Mouse (Mus musculus): Measurements from ENCODE around the gene Itgb2. TPM values are rescaled to one million over a fixed set of nuclear protein-coding genes. Genes with fewer than 3 reads are reported as not detected.
A peak's percentile ranks its signal among the peaks of the same experiment; 100 is the strongest.

Itgb2 gene
- polyA plus RNA-seq, 1 experiment: 69.1 TPM

GRCm38 (mm10) chr10:77589749-77590148 lies 59.7 kb downstream of the Itgb2 start:
- peaks cover 4% of the 10 kb centered on the region for H3K4me1 ChIP-seq (ENCODE audit: control insufficient read depth, insufficient read depth, low read length)
- 84% methylated on average over 8 of the region's 8 CpGs for WGBS
- no peak overlapping the region for H3K27ac ChIP-seq (ENCODE audit: control insufficient read depth, insufficient read depth, low read depth, low read length, poor library complexity)
- no peak for TF ChIP-seq POLR2A (IDR thresholded peaks at IDR 0.05; ENCODE audit: borderline replicate concordance, control insufficient read depth, low read depth, low read length)
- TF ChIP-seq CTCF (IDR thresholded peaks at IDR 0.05; ENCODE audit: control insufficient read depth, insufficient read depth, low read length): no peak
- no peak overlapping the region for H3K4me3 ChIP-seq (replicated peaks; ENCODE audit: control insufficient read depth, low read depth, low read length)

- Histone ChIP-seq H3K4me3 (replicated peaks; ENCODE audit: control insufficient read depth, low read depth, low read length) (no peak overlapping the region), H3K4me1 (ENCODE audit: control insufficient read depth, insufficient read depth, low read length) (peaks cover 4% of the 10 kb centered on the region), H3K27ac (ENCODE audit: control insufficient read depth, insufficient read depth, low read depth, low read length, poor library complexity) (peak overlapping the region; percentile 17; the same call in 1 of the 2 replicates)
- TF ChIP-seq POLR2A (IDR thresholded peaks at IDR 0.05; ENCODE audit: borderline replicate concordance, control insufficient read depth, low read depth, low read length) (no peak), CTCF (IDR thresholded peaks at IDR 0.05; ENCODE audit: control insufficient read depth, insufficient read depth, low read length) (peak; percentile 86)
- WGBS: 41% methylated on average over 6 of the region's 6 CpGs
Observed at GRCm38 (mm10) chr10:77590812-77591211, 60.8 kb downstream of the Itgb2 start.

GRCm38 (mm10) chr10:77591546-77591945 lies 61.5 kb downstream of the Itgb2 start:
- H3K4me1 ChIP-seq (ENCODE audit: control insufficient read depth, insufficient read depth, low read length): peaks cover 4% of the 10 kb centered on the region
- H3K4me3 ChIP-seq (replicated peaks; ENCODE audit: control insufficient read depth, low read depth, low read length): no peak overlapping the region
- WGBS: 87% methylated on average over 6 of the region's 6 CpGs
- TF ChIP-seq POLR2A (IDR thresholded peaks at IDR 0.05; ENCODE audit: borderline replicate concordance, control insufficient read depth, low read depth, low read length): no peak
- no peak for TF ChIP-seq CTCF (IDR thresholded peaks at IDR 0.05; ENCODE audit: control insufficient read depth, insufficient read depth, low read length)
- no peak overlapping the region for H3K27ac ChIP-seq (ENCODE audit: control insufficient read depth, insufficient read depth, low read depth, low read length, poor library complexity)

DNA sequence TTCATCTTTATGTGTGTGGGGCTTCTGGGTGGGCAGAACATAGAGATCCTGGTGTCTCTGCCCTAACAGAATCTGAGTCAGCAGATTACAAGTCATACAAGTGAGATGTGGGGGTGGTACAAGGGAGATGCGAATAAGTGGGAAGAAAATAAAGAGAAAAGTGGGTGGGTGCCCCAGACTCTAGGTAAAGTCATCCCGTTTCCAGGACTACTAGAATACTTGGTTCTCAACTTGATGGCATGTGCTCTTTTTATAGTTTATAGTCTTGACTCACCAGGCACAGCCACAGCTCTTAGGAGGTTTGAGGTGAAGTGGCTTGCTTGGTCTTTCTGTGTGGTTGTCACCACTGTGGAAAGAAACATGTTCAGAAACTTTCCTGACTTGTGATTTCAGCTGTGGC lies 66.0 kb downstream of the Itgb2 start:
- 82% methylated on average over 2 of the region's 2 CpGs for WGBS
- no peak overlapping the region for H3K4me3 ChIP-seq (replicated peaks; ENCODE audit: control insufficient read depth, low read depth, low read length)
- no peak overlapping the region for H3K27ac ChIP-seq (ENCODE audit: control insufficient read depth, insufficient read depth, low read depth, low read length, poor library complexity)
- no peaks in the 10 kb centered on the region for H3K4me1 ChIP-seq (ENCODE audit: control insufficient read depth, insufficient read depth, low read length)
- TF ChIP-seq CTCF (IDR thresholded peaks at IDR 0.05; ENCODE audit: control insufficient read depth, insufficient read depth, low read length) (no peak), POLR2A (IDR thresholded peaks at IDR 0.05; ENCODE audit: borderline replicate concordance, control insufficient read depth, low read depth, low read length) (no peak)

DNA sequence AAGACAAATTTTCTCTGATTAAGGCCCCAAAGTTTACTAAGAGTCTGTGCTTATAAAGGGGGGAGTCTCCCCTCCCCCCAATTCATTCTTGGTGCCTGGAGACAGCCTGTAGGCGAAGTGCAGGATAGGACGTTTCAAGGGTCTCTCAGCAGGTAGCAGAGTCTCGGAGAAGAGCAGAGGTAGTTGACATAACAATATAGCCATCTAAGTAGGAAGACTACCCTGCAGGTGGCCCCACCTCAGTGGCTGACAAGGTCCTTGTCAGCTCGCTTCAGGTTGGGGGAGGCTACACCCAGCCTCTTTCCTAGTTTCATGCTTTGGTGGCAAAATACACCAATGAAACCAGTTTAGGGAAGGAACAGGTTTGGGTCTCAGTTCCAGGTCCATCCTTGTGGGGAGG lies 73.0 kb downstream of the Itgb2 start:
- no peak overlapping the region for H3K4me3 ChIP-seq (replicated peaks; ENCODE audit: control insufficient read depth, low read depth, low read length)
- no peak for TF ChIP-seq POLR2A (IDR thresholded peaks at IDR 0.05; ENCODE audit: borderline replicate concordance, control insufficient read depth, low read depth, low read length)
- no peak for TF ChIP-seq CTCF (IDR thresholded peaks at IDR 0.05; ENCODE audit: control insufficient read depth, insufficient read depth, low read length)
- no peak overlapping the region for H3K27ac ChIP-seq (ENCODE audit: control insufficient read depth, insufficient read depth, low read depth, low read length, poor library complexity)
- 77% methylated on average over 4 of the region's 4 CpGs for WGBS
- H3K4me1 ChIP-seq (ENCODE audit: control insufficient read depth, insufficient read depth, low read length): peaks cover 2% of the 10 kb centered on the region; the same call in 1 of the 2 replicates

- WGBS: 92% methylated on average over 6 of the region's 6 CpGs
- Histone ChIP-seq H3K4me3 (replicated peaks; ENCODE audit: control insufficient read depth, low read depth, low read length) (no peak overlapping the region), H3K27ac (ENCODE audit: control insufficient read depth, insufficient read depth, low read depth, low read length, poor library complexity) (no peak overlapping the region), H3K4me1 (ENCODE audit: control insufficient read depth, insufficient read depth, low read length) (peaks cover 2% of the 10 kb centered on the region; the same call in 1 of the 2 replicates)
- TF ChIP-seq CTCF (IDR thresholded peaks at IDR 0.05; ENCODE audit: control insufficient read depth, insufficient read depth, low read length) (peak; percentile 33; the same call in 1 of the 2 replicates), POLR2A (IDR thresholded peaks at IDR 0.05; ENCODE audit: borderline replicate concordance, control insufficient read depth, low read depth, low read length) (no peak)
Observed at GRCm38 (mm10) chr10:77604111-77604510, 74.1 kb downstream of the Itgb2 start.

DNA sequence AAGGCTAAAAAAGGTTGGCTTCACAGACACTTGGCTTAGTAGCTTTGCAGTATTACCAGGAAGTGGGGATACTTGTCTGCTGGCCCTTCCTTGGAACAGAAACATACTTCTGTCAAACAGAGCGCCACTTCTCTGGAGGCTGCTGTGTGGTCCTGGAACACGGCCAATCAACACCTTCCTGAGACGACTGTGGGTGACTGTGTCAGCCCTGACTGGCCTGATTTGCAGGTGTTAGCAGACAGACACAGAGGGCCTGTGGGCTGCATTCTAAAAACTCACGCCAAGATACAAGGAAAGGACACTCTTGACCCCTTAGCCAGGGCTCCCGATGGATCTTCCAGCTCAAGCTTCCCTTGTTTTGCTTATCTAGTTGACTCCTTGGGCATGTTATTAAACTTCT lies 74.9 kb downstream of the Itgb2 start:
- no peak for TF ChIP-seq POLR2A (IDR thresholded peaks at IDR 0.05; ENCODE audit: borderline replicate concordance, control insufficient read depth, low read depth, low read length)
- Histone ChIP-seq H3K27ac (ENCODE audit: control insufficient read depth, insufficient read depth, low read depth, low read length, poor library complexity) (no peak overlapping the region), H3K4me1 (ENCODE audit: control insufficient read depth, insufficient read depth, low read length) (peaks cover 2% of the 10 kb centered on the region; the same call in 1 of the 2 replicates), H3K4me3 (replicated peaks; ENCODE audit: control insufficient read depth, low read depth, low read length) (no peak overlapping the region)
- WGBS: 55% methylated on average over 5 of the region's 5 CpGs

- 17% methylated on average over 1 of the region's 1 CpGs for WGBS
- TF ChIP-seq CTCF (IDR thresholded peaks at IDR 0.05; ENCODE audit: control insufficient read depth, insufficient read depth, low read length) (peak; percentile 55; the same call in 1 of the 2 replicates), POLR2A (IDR thresholded peaks at IDR 0.05; ENCODE audit: borderline replicate concordance, control insufficient read depth, low read depth, low read length) (no peak)
- H3K4me3 ChIP-seq (replicated peaks; ENCODE audit: control insufficient read depth, low read depth, low read length): no peak overlapping the region
Observed at GRCm38 (mm10) chr10:77605368-77605767, 75.3 kb downstream of the Itgb2 start.

More at GRCm38 (mm10) chr10:77605368-77605767, 75.3 kb downstream of the Itgb2 start:
- H3K4me1 ChIP-seq (ENCODE audit: control insufficient read depth, insufficient read depth, low read length): peaks cover 2% of the 10 kb centered on the region; the same call in 1 of the 2 replicates
- peak overlapping the region; percentile 98 for H3K27ac ChIP-seq (ENCODE audit: control insufficient read depth, insufficient read depth, low read depth, low read length, poor library complexity)

Data from bone marrow, adult 2 months (tissue).